13 mouse cellular contexts compared by ENCODE assay signal in the genomic region with DNA sequence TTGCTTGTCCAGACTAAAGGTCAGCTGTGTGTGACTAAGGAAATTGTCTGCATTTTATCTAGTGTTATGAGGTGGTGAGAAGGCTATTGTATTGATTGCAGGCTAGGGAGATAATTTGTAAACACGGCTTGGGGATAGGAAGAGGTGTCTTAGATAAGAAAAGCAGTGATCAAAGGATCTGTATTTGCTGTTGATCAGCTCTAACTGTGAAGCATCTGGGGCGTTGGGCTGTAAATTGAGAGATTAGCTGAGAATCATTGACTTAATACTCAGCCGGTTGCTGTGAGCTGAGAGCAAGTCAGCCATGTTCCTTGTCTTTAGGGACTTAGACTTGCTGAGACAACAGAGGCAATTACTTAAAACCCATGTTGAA. TPM values are rescaled to one million over a fixed set of nuclear protein-coding genes. Genes with fewer than 3 reads are reported as not detected.
DNase-seq lines count a peak whose midpoint lies in the region; ATAC-seq and TF ChIP-seq lines count a peak whose summit lies in the region.
"Had no signal": no experiment of that assay in that cellular context is flagged by ENCODE, and none has a peak within 500 bp of the region (broad histone marks: within the 10 kb centered on the region; RNA-seq: fewer than 3 reads in every experiment).

No protein-coding gene starts in this region.

- no peak overlapping the region for H3K9ac ChIP-seq in heart, embryonic 15.5 days
- no peak overlapping the region for H3K9ac ChIP-seq in intestine, embryonic 14.5 days (ENCODE audit: low read length)
- no peak overlapping the region for H3K9ac ChIP-seq in midbrain, postnatal 0 days (replicated peaks; ENCODE audit: low read length, poor library complexity, severe bottlenecking)
- no peak overlapping the region for H3K9ac ChIP-seq in forebrain, embryonic 13.5 days
- H3K9ac ChIP-seq: liver, embryonic 14.5 days had no signal

- no peak for TF ChIP-seq CTCF in bone marrow macrophage, adult 2 months (IDR thresholded peaks at IDR 0.05; ENCODE audit: low read depth, low read length)
- TF ChIP-seq CTCF in midbrain, postnatal 0 days (IDR thresholded peaks at IDR 0.05), result no peak

- no peaks in the 10 kb centered on the region for H3K36me3 ChIP-seq in heart, embryonic 15.5 days
- no peaks in the 10 kb centered on the region for H3K36me3 ChIP-seq in intestine, embryonic 14.5 days (ENCODE audit: control insufficient read depth, insufficient read depth, low read length)
- no peaks in the 10 kb centered on the region for H3K36me3 ChIP-seq in midbrain, postnatal 0 days (ENCODE audit: insufficient read depth, low read length)
- no peaks in the 10 kb centered on the region for H3K36me3 ChIP-seq in forebrain, embryonic 13.5 days (ENCODE audit: poor library complexity, severe bottlenecking)

- no peak overlapping the region for H3K4me2 ChIP-seq in heart, embryonic 15.5 days
- no peak overlapping the region for H3K4me2 ChIP-seq in intestine, embryonic 14.5 days (ENCODE audit: low read length)
- H3K4me2 ChIP-seq in midbrain, postnatal 0 days (ENCODE audit: low read depth, low read length, poor library complexity, severe bottlenecking), result no peak overlapping the region
- H3K4me2 ChIP-seq in forebrain, embryonic 13.5 days, result no peak overlapping the region

- no peaks in the 10 kb centered on the region for H3K27me3 ChIP-seq in heart, embryonic 15.5 days
- H3K27me3 ChIP-seq in intestine, embryonic 14.5 days (replicated peaks; ENCODE audit: control insufficient read depth, insufficient read depth, low read length), result no peaks in the 10 kb centered on the region
- no peaks in the 10 kb centered on the region for H3K27me3 ChIP-seq in midbrain, postnatal 0 days (ENCODE audit: insufficient read depth, low read length)
- no peaks in the 10 kb centered on the region for H3K27me3 ChIP-seq in forebrain, embryonic 13.5 days
- H3K27me3 ChIP-seq: CH12.LX had no signal

- peak overlapping the region; percentile 50 for H3K27ac ChIP-seq in heart, embryonic 15.5 days
- H3K27ac ChIP-seq in bone marrow macrophage, adult 2 months (ENCODE audit: insufficient read depth, low read depth, low read length), result peak overlapping the region; percentile 59
- H3K27ac ChIP-seq in intestine, embryonic 14.5 days (ENCODE audit: low read depth), result no peak overlapping the region
- peak overlapping the region; percentile 57 for H3K27ac ChIP-seq in midbrain, postnatal 0 days (ENCODE audit: low read depth, low read length)
- H3K27ac ChIP-seq in forebrain, embryonic 13.5 days, result no peak overlapping the region
- H3K27ac ChIP-seq: liver, embryonic 14.5 days had no signal

- peaks cover 29% of the 10 kb centered on the region for H3K4me1 ChIP-seq in heart, embryonic 15.5 days (replicated peaks)
- H3K4me1 ChIP-seq in bone marrow macrophage, adult 2 months (ENCODE audit: control insufficient read depth, insufficient read depth, low read length), result peaks cover 37% of the 10 kb centered on the region
- peaks cover 12% of the 10 kb centered on the region; the same call in 1 of the 2 replicates for H3K4me1 ChIP-seq in intestine, embryonic 14.5 days (replicated peaks; ENCODE audit: control insufficient read depth, insufficient read depth, low read length)
- H3K4me1 ChIP-seq in midbrain, postnatal 0 days (ENCODE audit: insufficient read depth, low read length), result 0 out of 2 replicates have a peak, but pooled peaks cover 3% of the 10 kb centered on the region
- peaks cover 7% of the 10 kb centered on the region for H3K4me1 ChIP-seq in forebrain, embryonic 13.5 days

- H3K4me3 ChIP-seq in heart, embryonic 15.5 days, result no peak overlapping the region
- no peak overlapping the region for H3K4me3 ChIP-seq in bone marrow macrophage, adult 2 months (ENCODE audit: insufficient read depth, low read length)
- no peak overlapping the region for H3K4me3 ChIP-seq in intestine, embryonic 14.5 days (ENCODE audit: low read depth, low read length)
- no peak overlapping the region for H3K4me3 ChIP-seq in midbrain, postnatal 0 days (ENCODE audit: low read depth, low read length)
- H3K4me3 ChIP-seq in forebrain, embryonic 13.5 days, result no peak overlapping the region

- no peak for TF ChIP-seq POLR2A in bone marrow macrophage, adult 2 months (IDR thresholded peaks at IDR 0.05; ENCODE audit: borderline replicate concordance, low read depth, low read length)

- ATAC-seq in heart, embryonic 15.5 days (replicated peaks; ENCODE audit: insufficient number of reproducible peaks, insufficient read depth, low FRiP score, low read depth), result no peak
- peak; percentile 78 for ATAC-seq in intestine, embryonic 14.5 days (replicated peaks; ENCODE audit: low FRiP score, low TSS enrichment, low read depth)
- no peak for ATAC-seq in midbrain, postnatal 0 days (ENCODE audit: low FRiP score)
- no peak for ATAC-seq in forebrain, embryonic 13.5 days
- ATAC-seq: forebrain, embryonic 16.5 days had no signal

- no peaks in the 10 kb centered on the region for H3K9me3 ChIP-seq in heart, embryonic 15.5 days (replicated peaks)
- H3K9me3 ChIP-seq in intestine, embryonic 14.5 days (ENCODE audit: control insufficient read depth, low read length), result no peaks in the 10 kb centered on the region
- H3K9me3 ChIP-seq in midbrain, postnatal 0 days (ENCODE audit: low read length), result no peaks in the 10 kb centered on the region
- H3K9me3 ChIP-seq in forebrain, embryonic 13.5 days (replicated peaks), result no peaks in the 10 kb centered on the region

- no peak for DNase-seq in heart, adult 8-10 months (ENCODE audit: low spot score)
- DNase-seq in intestine, embryonic 14.5 days (ENCODE audit: low spot score), result peak; percentile 51
- DNase-seq in midbrain, postnatal 0 days (ENCODE audit: low spot score), result no peak
- no peak for DNase-seq in cerebellum, adult 18-20 months
- DNase-seq in cerebellum, adult 8-10 months, result no peak
- DNase-seq: right cerebral cortex, postnatal 14 days; thymus, adult 2 months had no signal

- WGBS in heart, embryonic 15.5 days, result 12% methylated on average over 3 of the region's 3 CpGs
- 20% methylated on average over 3 of the region's 3 CpGs for WGBS in intestine, embryonic 14.5 days
- WGBS in midbrain, postnatal 0 days, result 9% methylated on average over 3 of the region's 3 CpGs
- WGBS in forebrain, embryonic 13.5 days, result 18% methylated on average over 3 of the region's 3 CpGs

RNA-seq across cellular contexts. Expression of gene Rad51b, which starts 55.6 kb away (rescaled TPM):
- polyA plus RNA-seq in heart, embryonic 15.5 days (2015; fragmentation: Nextera tagmentation; extraction: Ambion mirVana), result 3.3 and 4.7 TPM in 2 replicates
- under 1 TPM; 0.71 to 0.95 (median 0.78) TPM for total RNA-seq in heart, adult 8-10 months (2022)
- 1.3 and 2.8 TPM in 2 replicates for polyA plus RNA-seq in bone marrow macrophage, adult 2 months (2012; ENCODE audit: insufficient read depth, insufficient read length, missing spikeins)
- polyA plus RNA-seq in intestine, embryonic 14.5 days (2014; fragmentation: Nextera tagmentation; extraction: Ambion mirVana), result 10.0 and 10.3 TPM in 2 replicates
- 0.09 and 0.22 TPM in 2 replicates for total RNA-seq in midbrain, postnatal 0 days (2014; rRNA removed)
- 0.38 and 0.74 TPM in 2 replicates for polyA plus RNA-seq in midbrain, postnatal 0 days (2015; fragmentation: Nextera tagmentation; extraction: Ambion mirVana)
- 5.7 and 6.2 TPM in 2 replicates for polyA plus RNA-seq in forebrain, embryonic 13.5 days (2015; fragmentation: Nextera tagmentation; extraction: Ambion mirVana)

RNA-seq across cellular contexts. Expression of gene Zfyve26, which starts 56.6 kb away (rescaled TPM):
- 8.1 and 9.9 TPM in 2 replicates for polyA plus RNA-seq in heart, embryonic 15.5 days (2015; fragmentation: Nextera tagmentation; extraction: Ambion mirVana)
- total RNA-seq in heart, adult 8-10 months (2022), result 10 to 100 TPM; 13.2 to 17.8 (median 16.8) TPM
- polyA plus RNA-seq in bone marrow macrophage, adult 2 months (2012; ENCODE audit: insufficient read depth, insufficient read length, missing spikeins), result 30.8 and 38.8 TPM in 2 replicates
- 12.5 and 17.9 TPM in 2 replicates for polyA plus RNA-seq in intestine, embryonic 14.5 days (2014; fragmentation: Nextera tagmentation; extraction: Ambion mirVana)
- 10.3 and 25.6 TPM in 2 replicates for total RNA-seq in midbrain, postnatal 0 days (2014; rRNA removed)
- polyA plus RNA-seq in midbrain, postnatal 0 days (2015; fragmentation: Nextera tagmentation; extraction: Ambion mirVana), result 4.3 and 6.2 TPM in 2 replicates
- 12.8 and 13.4 TPM in 2 replicates for polyA plus RNA-seq in forebrain, embryonic 13.5 days (2015; fragmentation: Nextera tagmentation; extraction: Ambion mirVana)

Comparison
In these comparisons a context has a peak if more than half of its experiments do, and no peak if none do; other contexts are left out.
1. H3K27ac ChIP-seq: peak in heart, embryonic 15.5 days (single experiment), bone marrow macrophage, adult 2 months (single experiment) and midbrain, postnatal 0 days (single experiment); none in intestine, embryonic 14.5 days (single experiment) and forebrain, embryonic 13.5 days (single experiment).